Mouse (Mus musculus) left cerebral cortex, adult 18-20 months (tissue): Measurements from ENCODE around the gene Pacs2. TPM values are rescaled to one million over a fixed set of nuclear protein-coding genes. Genes with fewer than 3 reads are reported as not detected.

Experiments used
- DNase-seq, 2 experiments: peaks; one replicate each; pipeline ENCODE4 v3.0.0; 2021 to 2022; ENCODE audit warnings: low spot score in 2 of 2, mixed read lengths in 1 of 2
- total RNA-seq, 2 experiments: library from RNA; stranded (reverse); gene quantifications; 2 replicates each; pipeline ENCODE4 v1.2.3; 2021

Gene Pacs2
- total RNA-seq, 2 experiments from 2014 or later, result 58.7 to 60.8 TPM

- DNase-seq, result no peak
Measured at GRCm38 (mm10) chr12:113011702-113012360, 2.5 kb upstream of the Pacs2 start.

GRCm38 (mm10) chr12:113012443-113012842 is 1.9 kb upstream of the Pacs2 start:
- no peak for DNase-seq

GRCm38 (mm10) chr12:113013021-113013491 is 1.3 kb upstream of the Pacs2 start:
- DNase-seq, result peak; percentile 16 to 17

- DNase-seq, result peak in 1 of 2 experiments; percentile 12
Measured at GRCm38 (mm10) chr12:113014561-113015556, 551 bp downstream of the Pacs2 start.

- no peak for DNase-seq
Measured at GRCm38 (mm10) chr12:113015956-113016355, 1.6 kb downstream of the Pacs2 start.

- DNase-seq, result peak; percentile 80 to 86
Measured at GRCm38 (mm10) chr12:113016976-113017375, 2.7 kb downstream of the Pacs2 start.

GRCm38 (mm10) chr12:113017429-113017984 is 3.2 kb downstream of the Pacs2 start:
- no peak for DNase-seq

GRCm38 (mm10) chr12:113018763-113019162 is 4.5 kb downstream of the Pacs2 start:
- DNase-seq, result no peak

- DNase-seq, result no peak
Measured at GRCm38 (mm10) chr12:113021488-113021887, 7.2 kb downstream of the Pacs2 start.

- DNase-seq, result no peak
Measured at GRCm38 (mm10) chr12:113023082-113023481, 8.8 kb downstream of the Pacs2 start.

- DNase-seq, result no peak
Measured at GRCm38 (mm10) chr12:113026557-113026956, 12.2 kb downstream of the Pacs2 start.

- no peak for DNase-seq
Measured at GRCm38 (mm10) chr12:113027495-113027894, 13.2 kb downstream of the Pacs2 start.

- DNase-seq, result no peak
Measured at GRCm38 (mm10) chr12:113028067-113028466, 13.8 kb downstream of the Pacs2 start.

- DNase-seq, result no peak
Measured at GRCm38 (mm10) chr12:113028898-113029297, 14.6 kb downstream of the Pacs2 start.

- DNase-seq, result no peak
Measured at GRCm38 (mm10) chr12:113030046-113030445, 15.7 kb downstream of the Pacs2 start.

GRCm38 (mm10) chr12:113030993-113031392 is 16.7 kb downstream of the Pacs2 start:
- DNase-seq, result no peak

GRCm38 (mm10) chr12:113031441-113031840 is 17.1 kb downstream of the Pacs2 start:
- no peak for DNase-seq

- peak in 1 of 2 experiments; percentile 34 for DNase-seq
Measured at GRCm38 (mm10) chr12:113032296-113033250, 18.3 kb downstream of the Pacs2 start.

- DNase-seq, result no peak
Measured at GRCm38 (mm10) chr12:113035093-113035492, 20.8 kb downstream of the Pacs2 start.

- no peak for DNase-seq
Measured at GRCm38 (mm10) chr12:113036996-113037395, 22.7 kb downstream of the Pacs2 start.
